Mouse (Mus musculus) hindbrain, embryonic 11.5 days (tissue): ENCODE data around the gene Hps6. TPM values are rescaled to one million over a fixed set of nuclear protein-coding genes. Genes with fewer than 3 reads are reported as not detected.
A peak's percentile ranks its signal among the peaks of the same experiment; 100 is the strongest.

ENCODE experiments used
- ATAC-seq: fragments of 200-750 bp; cut with Nextera tagmentation; 2 replicates; pipeline ENCODE4 v1.8.0; 2017; ENCODE audit warnings: mild to moderate bottlenecking, moderate TSS enrichment, moderate library complexity; ENCODE audit not compliant: low FRiP score
- DNase-seq: peaks from one replicate; pipeline ENCODE4 v3.0.0-alpha.2; 2015; ENCODE audit warnings: low spot score
- H3K27ac ChIP-seq: fragments of 300-500 bp; sonication (generic); 2 replicates; pipeline ENCODE4 v1.5.1; 2014; ENCODE audit warnings: mild to moderate bottlenecking, low read depth, low read length
- H3K27me3 ChIP-seq: fragments of 300-500 bp; sonication (generic); 2 replicates; pipeline ENCODE4 v1.6.1; 2014; ENCODE audit warnings: mild to moderate bottlenecking, low read length, moderate library complexity, mixed read lengths; ENCODE audit not compliant: control insufficient read depth, insufficient read depth
- H3K36me3 ChIP-seq: fragments of 300-500 bp; sonication (generic); 2 replicates; pipeline ENCODE4 v1.6.1; 2014; ENCODE audit warnings: mild to moderate bottlenecking, low read length, moderate library complexity, mixed read lengths; ENCODE audit not compliant: control insufficient read depth, insufficient read depth
- H3K4me1 ChIP-seq: fragments of 300-500 bp; sonication (generic); replicated peaks from 2 replicates; pipeline ENCODE4 v1.6.1; 2014; ENCODE audit warnings: low read length, mixed read lengths; ENCODE audit not compliant: control insufficient read depth, insufficient read depth
- H3K4me2 ChIP-seq: fragments of 300-500 bp; sonication (generic); replicated peaks from 2 replicates; pipeline ENCODE4 v1.6.1; 2014; ENCODE audit warnings: mild to moderate bottlenecking, low read depth, low read length
- H3K4me3 ChIP-seq: fragments of 300-500 bp; sonication (generic); 2 replicates; pipeline ENCODE4 v1.5.1; 2014; ENCODE audit warnings: low read depth, low read length
- H3K9ac ChIP-seq: fragments of 300-500 bp; sonication (generic); 2 replicates; pipeline ENCODE4 v1.6.1; 2014; ENCODE audit warnings: low read depth, low read length
- H3K9me3 ChIP-seq: fragments of 300-500 bp; sonication (generic); 2 replicates; pipeline ENCODE4 v1.6.1; 2016; ENCODE audit warnings: low read length; ENCODE audit not compliant: control insufficient read depth
- WGBS: fragments of 180-500 bp; shearing (Covaris S2); extraction: QIAGEN DNeasy Blood & Tissue Kit; methylation state at CpG from one replicate; pipeline ENCODE4 v1.1.7; 2014; 5-methylcytosine and 5-hydroxymethylcytosine counted together
- polyA plus RNA-seq: library from polyadenylated mRNA; unstranded; fragments of >200 nt; fragmentation: Nextera tagmentation; extraction: Ambion mirVana; gene quantifications from 2 replicates; pipeline ENCODE4 v1.2.1, GENCODE M21; 2014

Gene Hps6
- polyA plus RNA-seq, 1 experiment from 2014 or later: 1.0 TPM

DNA sequence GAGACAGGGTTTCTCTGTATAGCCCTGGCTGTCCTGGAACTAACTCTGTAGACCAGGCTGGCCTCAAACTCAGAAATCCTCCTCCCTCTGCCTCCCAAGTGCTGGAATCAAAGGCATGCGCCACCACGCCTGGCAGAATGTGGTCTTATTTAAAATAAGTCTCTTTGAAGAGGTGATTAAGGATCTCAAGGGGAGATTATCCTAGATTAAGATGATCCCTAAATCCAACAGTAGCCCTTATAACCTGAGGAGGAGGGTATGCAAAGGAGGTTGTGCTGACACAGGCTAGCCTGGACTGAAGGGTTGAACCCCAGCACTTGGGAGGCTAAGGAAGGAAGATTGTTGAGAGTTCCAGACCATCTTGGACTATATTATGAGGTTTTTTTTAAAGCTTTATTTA, 12.7 kb downstream of the Hps6 start:
- 71% methylated on average over 2 of the region's 2 CpGs for WGBS
- ATAC-seq (no peak), DNase-seq (no peak)
- Histone ChIP-seq H3K4me2 (no peak overlapping the region), H3K27me3 (no peaks in the 10 kb centered on the region), H3K4me1 (no peaks in the 10 kb centered on the region), H3K36me3 (no peaks in the 10 kb centered on the region), H3K9ac (no peak overlapping the region), H3K9me3 (no peaks in the 10 kb centered on the region; the same call in 1 of the 2 replicates), H3K4me3 (no peak overlapping the region), H3K27ac (no peak overlapping the region)

DNA sequence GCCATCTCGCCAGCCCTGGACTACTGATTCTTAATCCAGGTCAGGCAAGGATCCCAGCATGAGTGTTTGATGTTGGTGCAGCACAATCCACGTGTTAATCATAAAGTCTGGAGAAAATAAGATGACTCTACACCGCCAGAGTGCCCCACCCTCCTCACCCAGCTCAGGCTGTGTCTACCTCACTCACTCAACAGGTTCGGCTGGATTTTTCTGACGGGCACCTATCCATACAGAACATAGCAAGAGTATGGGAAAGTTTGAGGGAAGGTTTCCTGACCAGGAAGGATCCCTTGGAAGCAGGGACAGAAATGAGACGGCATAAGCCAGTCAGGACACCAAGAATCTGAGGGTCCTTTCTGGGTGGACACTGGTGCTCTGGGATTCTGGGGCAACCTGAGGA, 21.7 kb downstream of the Hps6 start:
- 82% methylated on average over 6 of the region's 6 CpGs for WGBS
- ATAC-seq: no peak
- Histone ChIP-seq H3K36me3 (no peaks in the 10 kb centered on the region), H3K4me3 (no peak overlapping the region), H3K9me3 (no peaks in the 10 kb centered on the region), H3K27ac (no peak overlapping the region), H3K4me2 (no peak overlapping the region), H3K4me1 (no peaks in the 10 kb centered on the region), H3K27me3 (no peaks in the 10 kb centered on the region), H3K9ac (no peak overlapping the region)
- no peak for DNase-seq

DNA sequence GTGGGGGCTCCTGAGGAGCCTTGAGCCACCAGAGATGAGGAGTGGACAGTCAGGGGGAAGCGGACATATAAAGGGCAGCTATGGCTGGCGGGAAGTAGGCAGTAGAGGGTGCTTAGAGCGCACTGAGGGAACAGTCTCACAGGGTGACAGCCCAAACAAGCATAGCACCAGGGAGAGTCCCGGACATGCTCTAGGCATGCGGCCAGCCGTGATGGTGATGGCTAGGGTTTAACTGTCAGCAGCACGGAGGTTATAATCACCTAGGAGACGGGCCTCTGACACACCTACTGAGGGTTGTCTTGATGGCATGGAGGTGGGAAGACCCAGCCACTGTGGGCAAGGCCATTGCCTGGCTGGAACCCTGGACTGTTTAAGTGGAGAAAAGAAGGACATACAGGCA, 23.3 kb downstream of the Hps6 start:
- Histone ChIP-seq H3K27ac (no peak overlapping the region), H3K9me3 (no peaks in the 10 kb centered on the region), H3K9ac (no peak overlapping the region), H3K27me3 (no peaks in the 10 kb centered on the region), H3K4me1 (no peaks in the 10 kb centered on the region), H3K4me2 (no peak overlapping the region), H3K36me3 (0 out of 2 replicates have a peak, but pooled peaks cover under 1% of the 10 kb centered on the region), H3K4me3 (no peak overlapping the region)
- no peak for ATAC-seq
- 74% methylated on average over 8 of the region's 8 CpGs for WGBS
- DNase-seq: no peak

DNA sequence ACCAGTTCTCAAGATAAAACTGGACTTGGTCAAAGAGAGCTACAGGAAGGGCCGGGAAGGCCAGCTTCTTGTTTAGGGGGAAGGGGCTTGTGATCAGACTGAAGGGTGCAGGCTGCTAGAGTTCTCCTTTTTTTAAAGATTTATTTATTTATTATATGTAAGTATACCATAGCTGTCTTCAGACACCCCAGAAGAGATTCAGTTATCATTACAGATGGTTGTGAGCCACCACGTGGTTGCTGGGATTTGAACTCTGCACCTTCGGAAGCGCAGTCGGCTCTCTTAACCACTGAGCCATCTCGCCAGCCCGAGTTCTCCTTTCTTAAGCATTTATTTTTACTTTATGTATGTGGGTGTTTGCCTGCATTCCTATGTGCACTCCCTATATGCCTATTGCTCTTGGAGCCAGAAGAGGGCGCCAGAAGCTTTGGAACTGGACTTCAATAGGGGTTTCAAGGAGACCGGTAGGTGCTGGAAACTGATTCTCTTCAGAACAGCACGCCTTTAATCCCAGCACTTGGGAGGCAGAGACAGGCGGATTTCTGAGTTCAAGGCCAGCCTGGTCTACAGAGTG, 25.5 kb downstream of the Hps6 start:
- no peak overlapping the region for H3K4me3 ChIP-seq
- H3K27ac ChIP-seq: no peak overlapping the region

DNA sequence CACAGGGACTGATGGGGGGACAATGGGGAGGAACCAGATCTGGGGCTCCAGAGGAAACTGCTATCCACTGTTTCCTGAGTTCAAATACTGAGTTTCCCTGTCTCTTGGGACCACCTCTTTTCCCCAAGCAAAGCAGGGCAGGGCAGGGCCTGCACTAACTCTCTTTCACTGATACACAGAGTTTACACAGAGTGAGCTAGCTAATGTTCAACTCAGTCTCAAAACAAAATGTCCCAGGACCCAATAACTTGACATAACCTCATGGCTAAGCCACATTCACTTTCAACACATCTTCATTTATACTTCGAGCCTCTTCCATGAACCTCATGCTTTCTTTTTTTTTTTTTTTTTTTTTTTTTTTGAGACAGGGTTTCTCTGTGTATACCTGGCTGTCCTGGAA, 26.3 kb downstream of the Hps6 start:
- 95% methylated on average over 1 of the region's 1 CpGs for WGBS
- Histone ChIP-seq H3K4me3 (no peak overlapping the region), H3K4me2 (no peak overlapping the region), H3K27ac (no peak overlapping the region), H3K27me3 (no peaks in the 10 kb centered on the region), H3K36me3 (peaks cover 18% of the 10 kb centered on the region), H3K4me1 (no peaks in the 10 kb centered on the region), H3K9ac (no peak overlapping the region), H3K9me3 (no peaks in the 10 kb centered on the region)
- ATAC-seq: no peak
- DNase-seq: no peak

More for the DNA sequence above, 25.5 kb downstream of the Hps6 start:
- Histone ChIP-seq H3K9me3 (no peaks in the 10 kb centered on the region), H3K27me3 (no peaks in the 10 kb centered on the region), H3K9ac (no peak overlapping the region), H3K4me1 (no peaks in the 10 kb centered on the region), H3K36me3 (peaks cover 11% of the 10 kb centered on the region), H3K4me2 (no peak overlapping the region)
- DNase-seq: peak; percentile 28
- 73% methylated on average over 11 of the region's 11 CpGs for WGBS
- ATAC-seq: no peak

DNA sequence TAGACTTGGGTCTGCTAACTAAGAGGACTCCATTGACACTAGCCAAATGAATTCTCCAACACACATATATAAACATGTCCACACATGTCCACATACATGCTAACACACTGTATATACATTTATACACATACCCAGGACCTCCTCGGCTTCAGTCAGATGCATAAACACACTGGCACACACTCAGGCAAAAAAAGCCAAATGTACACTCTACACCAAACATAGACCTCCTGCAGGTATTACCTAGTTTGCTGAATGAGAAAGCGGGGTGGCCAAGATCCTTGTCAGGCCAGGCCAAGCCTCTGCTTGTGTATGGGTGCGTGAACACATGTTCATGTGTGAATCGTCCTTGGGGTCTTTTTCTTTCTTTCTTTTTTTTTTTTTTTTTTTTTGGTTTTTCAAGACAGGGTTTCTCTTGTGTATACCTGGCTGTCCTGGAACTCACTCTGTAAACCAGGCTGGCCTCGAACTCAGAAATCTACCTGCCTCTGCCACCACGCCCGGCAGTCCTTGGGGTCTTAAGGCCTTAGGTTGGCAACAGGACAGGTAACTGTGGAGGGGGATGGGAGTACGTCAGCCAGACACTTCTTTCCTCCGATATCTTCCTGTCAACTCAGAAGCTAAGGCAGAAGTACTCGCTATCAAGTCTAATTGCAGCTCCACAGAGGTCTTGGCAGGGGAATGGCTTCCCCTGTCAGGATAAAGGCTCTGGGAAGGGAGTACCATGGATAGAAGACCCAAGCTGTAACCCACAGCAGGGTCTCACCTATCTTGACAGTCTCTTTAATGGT, 27.1 kb downstream of the Hps6 start:
- Histone ChIP-seq H3K27me3 (no peaks in the 10 kb centered on the region), H3K36me3 (peaks cover 22% of the 10 kb centered on the region), H3K9me3 (no peaks in the 10 kb centered on the region), H3K9ac (no peak overlapping the region), H3K4me2 (no peak overlapping the region), H3K4me3 (no peak overlapping the region), H3K4me1 (no peaks in the 10 kb centered on the region), H3K27ac (no peak overlapping the region)
- ATAC-seq: no peak
- 94% methylated on average over 10 of the region's 10 CpGs for WGBS
- no peak for DNase-seq

DNA sequence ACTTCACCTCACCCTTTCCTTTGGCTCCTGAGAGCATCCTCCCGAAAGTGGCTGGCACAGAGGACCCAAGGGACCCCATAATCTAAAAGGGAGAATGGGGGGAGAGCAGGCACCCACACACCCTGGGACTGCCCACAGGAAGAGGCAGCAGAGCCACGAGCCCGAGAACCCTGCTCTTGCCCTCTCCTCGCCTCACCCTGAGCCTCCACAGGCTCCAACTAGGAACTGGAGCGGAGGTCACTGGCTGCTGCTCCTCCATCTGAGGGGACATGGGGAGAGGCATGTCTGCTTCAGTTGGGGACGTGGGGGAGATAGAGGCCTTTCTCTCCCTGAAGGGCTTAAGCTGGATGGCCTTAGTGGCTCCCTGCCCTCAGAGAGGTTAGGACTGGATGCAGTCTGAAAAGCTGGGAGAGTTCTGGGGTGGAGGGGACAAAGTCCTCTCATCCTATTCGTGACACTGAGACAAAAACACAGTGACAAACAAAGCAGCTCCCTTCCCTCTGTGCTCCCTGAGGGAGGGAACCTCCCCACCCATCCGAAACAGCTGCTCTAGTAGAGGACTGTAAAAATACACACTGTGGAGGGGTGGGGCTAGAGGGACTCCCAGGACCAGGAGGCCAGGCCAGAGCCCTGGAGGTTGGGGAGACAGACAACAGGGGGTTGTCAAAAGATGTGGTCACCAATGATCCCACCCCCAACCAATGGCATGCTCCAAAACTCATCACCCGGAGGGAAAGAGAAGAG, 28.6 kb downstream of the Hps6 start:
- ATAC-seq: 0 out of 2 replicates have a peak, but pooled peaks have one; percentile 45
- peak overlapping the region; percentile 54; the same call in 1 of the 2 replicates for H3K27ac ChIP-seq
- 72% methylated on average over 9 of the region's 9 CpGs for WGBS

DNA sequence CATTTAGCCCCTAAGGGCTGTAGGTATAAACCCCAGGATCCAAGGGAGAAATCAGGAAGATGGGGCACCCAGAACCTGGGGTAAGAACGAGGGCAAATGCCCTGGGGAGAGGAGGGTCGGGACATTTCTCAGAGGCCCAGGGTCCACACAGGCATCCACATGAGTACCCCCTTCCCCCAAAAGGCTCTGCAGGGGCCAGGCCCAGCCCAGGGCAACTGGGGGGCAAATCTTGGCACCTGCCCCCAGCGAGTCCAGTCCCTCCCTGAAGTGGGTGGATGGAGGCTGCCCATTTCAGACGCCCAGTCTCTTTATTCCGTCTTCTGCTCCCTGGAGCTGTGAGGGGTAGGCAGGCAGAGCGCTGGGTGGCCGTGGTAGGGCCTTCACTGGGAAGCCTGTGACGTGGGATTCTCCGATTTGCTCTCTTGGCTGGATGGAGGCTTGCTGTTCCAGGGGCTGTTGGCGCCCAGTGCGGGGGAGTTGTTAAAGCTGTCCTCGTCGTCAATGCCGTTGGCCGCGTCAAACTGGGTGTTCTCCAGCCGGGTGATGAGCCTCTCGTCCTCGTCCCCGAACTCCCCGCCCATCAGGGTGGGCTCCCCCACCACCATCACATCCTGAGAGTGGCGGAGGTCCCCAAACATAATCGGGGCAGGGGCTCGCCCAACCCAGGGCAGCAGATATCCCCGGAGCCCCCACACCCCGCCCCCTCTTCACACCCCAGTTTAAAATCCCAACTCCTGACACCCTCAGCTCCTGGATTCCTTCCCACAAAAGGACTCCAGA, 29.6 kb downstream of the Hps6 start:
- ATAC-seq: no peak
- Histone ChIP-seq H3K9me3 (no peaks in the 10 kb centered on the region), H3K9ac (no peak overlapping the region), H3K27ac (no peak overlapping the region), H3K27me3 (no peaks in the 10 kb centered on the region), H3K4me2 (no peak overlapping the region), H3K36me3 (peaks cover 30% of the 10 kb centered on the region), H3K4me3 (no peak overlapping the region), H3K4me1 (peaks cover 5% of the 10 kb centered on the region)
- 92% methylated on average over 26 of the region's 26 CpGs for WGBS
- no peak for DNase-seq

More for the DNA sequence above, 28.6 kb downstream of the Hps6 start:
- Histone ChIP-seq H3K9ac (no peak overlapping the region), H3K4me1 (no peaks in the 10 kb centered on the region; the same call in 1 of the 2 replicates), H3K4me3 (no peak overlapping the region), H3K36me3 (peaks cover 30% of the 10 kb centered on the region), H3K4me2 (no peak overlapping the region), H3K9me3 (no peaks in the 10 kb centered on the region), H3K27me3 (no peaks in the 10 kb centered on the region)
- DNase-seq: no peak
